Mouse (Mus musculus) kidney, adult 2 months (tissue): ENCODE measurements around the gene Ifi208.
"Not testable (repeated sequence)": the region's sequence is repeated elsewhere in the genome, so short reads cannot be mapped to it uniquely, and the experiment has no call there.

Source experiments
- CTCF ChIP-seq: fragments of 200-500 bp; conservative IDR thresholded peaks from 2 replicates; pipeline ENCODE4 v1.5.1; 2011; ENCODE audit warnings: low read depth, mild to moderate bottlenecking, control low read depth, low read length, moderate library complexity, mixed read lengths; ENCODE audit not compliant: insufficient read depth, insufficient read length
- POLR2A ChIP-seq: fragments of 200-500 bp; IDR thresholded peaks from one replicate; pipeline ENCODE4 v1.6.1; 2011; ENCODE audit warnings: low read depth, low read length, control low read depth

- TF ChIP-seq CTCF, POLR2A: not testable (repeated sequence)
Measured at GRCm38 (mm10) chr1:173673458-173674097, at the start of gene Ifi208.
